Mouse (Mus musculus): ENCODE data around the gene 4930404N11Rik.

- no peak for TF ChIP-seq CTCF (IDR thresholded peaks at IDR 0.05; ENCODE audit: extremely low read depth, insufficient read depth, insufficient read length, insufficient replicate concordance)
- no peak for TF ChIP-seq POLR2A (IDR thresholded peaks at IDR 0.05; ENCODE audit: low read depth, low read length)
Observed at GRCm38 (mm10) chr10:81321436-81321835, 44.2 kb downstream of the 4930404N11Rik start.

Measured in spleen, adult 2 months (tissue).